Mouse (Mus musculus): ENCODE data around the gene Gm20772. TPM values are rescaled to one million over a fixed set of nuclear protein-coding genes. Genes with fewer than 3 reads are reported as not detected.

Gm20772 gene
- total RNA-seq (2023) = not detected in 2 replicates

DNA sequence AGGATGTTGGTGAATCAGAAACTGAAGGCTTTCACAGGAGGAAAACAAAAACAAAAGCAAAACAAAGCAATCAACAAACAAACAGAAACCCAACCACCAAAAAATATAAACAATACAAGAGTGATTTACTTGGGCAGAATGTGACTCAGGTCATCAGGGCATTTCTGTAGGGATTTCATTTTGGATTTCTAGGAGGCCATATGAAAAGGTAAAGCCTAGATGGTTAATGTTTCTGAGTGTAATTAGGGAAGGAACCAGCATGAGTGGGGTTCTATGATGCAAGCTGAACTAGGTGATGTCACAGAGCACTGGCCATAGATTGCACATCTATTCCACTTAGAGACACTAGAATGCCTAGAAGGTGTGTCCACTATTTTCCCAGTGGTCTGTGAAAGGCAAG, at the start of gene Gm20772, which contains the start of gene Gm20831:
Gene Gm20772, plus strand, starts transcription at position 301 of the 400 bp plus-strand sequence.
Gene Gm20831, plus strand, starts transcription at position 301 of the 400 bp plus-strand sequence.

DNA sequence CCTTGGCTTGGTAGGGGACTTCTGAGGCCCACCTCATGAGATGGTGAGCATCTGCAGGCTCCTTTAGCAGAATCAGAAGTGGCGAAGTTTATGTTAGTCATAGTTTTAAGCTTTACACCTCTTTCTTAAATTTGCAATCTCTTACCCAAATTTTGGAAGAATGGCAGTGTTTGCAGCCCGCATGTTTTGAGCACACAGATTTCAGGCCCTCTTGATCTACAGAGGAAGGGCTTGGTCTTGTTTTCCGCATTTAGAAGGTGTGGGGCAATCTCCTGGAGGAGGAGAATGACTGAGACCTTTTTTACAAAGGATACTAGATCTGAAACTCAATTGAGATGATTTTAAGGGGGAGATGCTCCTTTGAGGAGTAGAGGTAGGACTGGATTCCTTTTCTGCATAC, 28.4 kb upstream of the Gm20772 start, which contains the start of gene Gm21904:
Gene Gm21904, minus strand, starts transcription at position 101 of the 400 bp plus-strand sequence.

Other genes starting within 250 kb of the Gm20772 start
- not detected in 2 replicates for gene Gm21904, start 28.5 kb upstream of the Gm20772 start, total RNA-seq (2023)
- not detected in 2 replicates for gene Gm20831, start within 50 bp of the Gm20772 start, total RNA-seq (2023)
- not detected in 2 replicates for gene Srsy, start 62.6 kb downstream of the Gm20772 start, total RNA-seq (2023)
- not detected in 2 replicates for gene Gm21764, start 187.1 kb downstream of the Gm20772 start, total RNA-seq (2023)
- not detected in 2 replicates for gene Ssty1, start 214.4 kb downstream of the Gm20772 start, total RNA-seq (2023)